Mouse (Mus musculus) liver, adult 2 months (tissue): ENCODE measurements at regions not wholly inside any gene's neighbourhood (a gene's known extent, or its start where the extent isn't known, plus 50 kb on each side); places are given as distances from the start of the nearest gene placed in this dataset.

Source experiments
- CTCF ChIP-seq: fragments of 200-500 bp; IDR thresholded peaks from 2 replicates; pipeline ENCODE4 v1.5.1; 2011; ENCODE audit warnings: low read depth, low read length, control low read depth
- POLR2A ChIP-seq: fragments of 200-500 bp; IDR thresholded peaks from 2 replicates; pipeline ENCODE4 v1.6.1; 2011; ENCODE audit warnings: low read length, control low read depth; ENCODE audit not compliant: insufficient read depth; ENCODE audit errors: extremely low read depth

GRCm38 (mm10) chr9:33914919-33915318 is 570.8 kb upstream of the Kirrel3 start:
- TF ChIP-seq POLR2A (no peak), CTCF (no peak)
